Mouse (Mus musculus): Measurements from ENCODE around the gene Rem2. TPM values are rescaled to one million over a fixed set of nuclear protein-coding genes. Genes with fewer than 3 reads are reported as not detected.

Gene Rem2
- total and polyA plus RNA-seq, 2 experiments from 2014 or later, result 25.2 to 32.8 TPM

DNA sequence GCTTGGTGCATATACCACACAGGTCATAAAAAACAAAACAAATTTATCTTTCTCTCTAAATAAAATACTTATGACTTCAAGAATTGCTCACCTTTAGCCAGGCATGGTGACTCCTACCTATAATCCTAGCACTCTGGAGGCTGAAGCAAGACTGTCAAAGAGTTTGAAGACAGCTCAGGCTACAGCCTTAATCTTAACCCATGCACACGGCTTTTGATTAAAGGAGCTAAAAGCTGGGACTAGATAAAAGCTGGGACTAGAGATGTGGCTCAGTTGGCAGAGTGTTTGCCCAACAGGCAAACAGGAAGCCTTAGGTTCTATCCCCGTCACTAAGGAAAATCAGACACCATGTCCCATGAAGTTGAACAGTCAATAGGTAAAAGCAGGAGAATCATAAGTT lies 27.2 kb downstream of the Rem2 start:
- Histone ChIP-seq H3K9me3 (ENCODE audit: low read length) (no peaks in the 10 kb centered on the region; the same call in 1 of the 2 replicates), H3K4me2 (ENCODE audit: low read depth, low read length) (no peak overlapping the region), H3K4me3 (ENCODE audit: low read length) (no peak overlapping the region), H3K4me1 (ENCODE audit: insufficient read depth, low read length) (no peaks in the 10 kb centered on the region), H3K27me3 (ENCODE audit: insufficient read depth, low read length) (no peaks in the 10 kb centered on the region), H3K9ac (replicated peaks; ENCODE audit: low read length) (no peak overlapping the region), H3K27ac (no peak overlapping the region), H3K36me3 (ENCODE audit: insufficient read depth, low read length) (peaks cover 15% of the 10 kb centered on the region; the same call in 1 of the 2 replicates)
- DNase-seq (ENCODE audit: low spot score), result no peak
- no peak for ATAC-seq
- no peak for TF ChIP-seq CTCF (IDR thresholded peaks at IDR 0.05; ENCODE audit: low read depth)
- WGBS, result 76% methylated on average over 2 of the region's 2 CpGs

DNA sequence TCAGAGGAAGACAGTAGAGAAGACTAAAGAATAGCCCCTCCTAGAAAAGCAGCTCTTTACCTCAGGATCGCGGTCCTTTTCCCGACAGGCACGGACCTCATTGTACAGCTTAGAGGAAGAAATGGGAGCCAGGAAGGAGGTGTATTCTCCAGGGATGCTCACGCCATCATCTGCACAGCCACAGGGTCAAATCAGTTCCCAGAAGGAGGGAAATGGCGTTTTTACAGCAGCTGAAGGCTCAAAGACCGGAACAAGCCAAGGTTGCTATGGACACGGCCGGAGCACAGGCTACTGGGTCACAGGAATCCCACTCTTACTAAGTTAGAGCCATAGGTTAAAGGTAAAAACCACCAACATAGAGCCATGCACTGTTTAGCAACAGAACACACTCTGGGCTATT lies 33.9 kb downstream of the Rem2 start:
- no peaks in the 10 kb centered on the region for H3K27me3 ChIP-seq (ENCODE audit: insufficient read depth, low read length)
- no peak overlapping the region for H3K4me3 ChIP-seq (ENCODE audit: low read length)
- H3K4me2 ChIP-seq (ENCODE audit: low read depth, low read length), result no peak overlapping the region
- no peak for ATAC-seq
- no peaks in the 10 kb centered on the region for H3K4me1 ChIP-seq (ENCODE audit: insufficient read depth, low read length)
- 89% methylated on average over 9 of the region's 9 CpGs for WGBS
- no peak overlapping the region for H3K27ac ChIP-seq
- no peak for TF ChIP-seq CTCF (IDR thresholded peaks at IDR 0.05; ENCODE audit: low read depth)
- no peak for DNase-seq (ENCODE audit: low spot score)
- peaks cover 76% of the 10 kb centered on the region for H3K36me3 ChIP-seq (ENCODE audit: insufficient read depth, low read length)
- H3K9me3 ChIP-seq (ENCODE audit: low read length), result no peaks in the 10 kb centered on the region
- no peak overlapping the region for H3K9ac ChIP-seq (replicated peaks; ENCODE audit: low read length)

DNA sequence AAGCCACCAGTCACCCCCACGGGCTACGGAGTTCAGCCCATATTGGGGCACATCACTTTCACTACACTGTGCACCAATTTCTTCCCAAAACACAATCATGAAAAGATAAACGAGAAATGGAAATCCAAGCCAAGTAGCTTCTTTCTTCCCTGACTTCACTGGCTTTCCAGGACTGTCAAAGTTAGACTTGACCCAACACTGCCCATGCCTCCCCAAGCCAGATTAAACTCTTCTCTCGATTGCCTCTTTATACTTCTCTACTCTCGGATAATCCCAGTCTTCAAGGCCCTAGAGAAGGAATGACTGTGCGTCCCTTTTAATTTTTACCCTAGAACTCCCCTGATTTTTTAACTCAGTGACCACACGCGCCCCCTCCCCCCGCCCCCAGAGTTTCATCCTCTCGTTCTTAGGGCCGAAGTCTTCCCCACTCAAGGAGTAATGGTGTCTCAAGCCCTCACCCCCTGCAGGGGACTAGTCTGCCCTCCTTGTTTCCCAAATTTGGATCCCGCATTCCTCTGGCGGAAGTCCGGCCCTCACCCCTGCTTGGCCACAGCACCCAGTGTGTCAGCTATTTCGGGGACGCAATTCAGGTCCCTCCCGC lies 40.9 kb downstream of the Rem2 start:
- H3K9me3 ChIP-seq (ENCODE audit: low read length), result no peaks in the 10 kb centered on the region
- ATAC-seq (no peak; the same call in 1 of the 2 replicates), DNase-seq (ENCODE audit: low spot score) (no peak)
- H3K4me1 ChIP-seq (ENCODE audit: insufficient read depth, low read length), result peaks cover 9% of the 10 kb centered on the region; the same call in 1 of the 2 replicates
- H3K36me3 ChIP-seq (ENCODE audit: insufficient read depth, low read length), result peaks cover 25% of the 10 kb centered on the region
- peak overlapping the region; percentile 81 for H3K27ac ChIP-seq
- 5% methylated on average over 17 of the region's 17 CpGs for WGBS
- H3K4me2 ChIP-seq (ENCODE audit: low read depth, low read length), result peak overlapping the region; percentile 75
- TF ChIP-seq CTCF (IDR thresholded peaks at IDR 0.05; ENCODE audit: low read depth), result peak; percentile 24
- peak overlapping the region; percentile 68 for H3K4me3 ChIP-seq (ENCODE audit: low read length)
- H3K9ac ChIP-seq (replicated peaks; ENCODE audit: low read length), result peak overlapping the region; percentile 66
- H3K27me3 ChIP-seq (ENCODE audit: insufficient read depth, low read length), result no peaks in the 10 kb centered on the region

DNA sequence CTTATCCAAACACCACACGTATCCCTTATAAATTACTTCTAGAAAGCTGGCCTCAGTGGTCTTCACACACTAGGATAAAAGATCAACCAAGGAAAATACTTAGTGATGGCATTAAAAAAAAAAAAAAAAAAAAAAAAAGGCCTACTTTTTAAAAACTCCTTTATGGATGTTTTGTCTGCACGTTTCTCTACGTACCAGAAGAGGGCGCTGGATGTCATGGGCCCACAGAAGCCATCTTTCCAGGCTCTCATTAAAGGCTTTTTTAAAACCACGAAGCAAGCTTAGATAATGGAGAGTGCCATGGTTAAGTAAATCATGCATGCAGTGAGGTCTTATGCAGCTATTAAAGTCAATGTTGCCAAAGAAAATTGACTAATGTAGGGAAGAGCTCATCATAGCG lies 47.7 kb downstream of the Rem2 start:
- no peaks in the 10 kb centered on the region for H3K27me3 ChIP-seq (ENCODE audit: insufficient read depth, low read length)
- no peak overlapping the region for H3K27ac ChIP-seq
- no peaks in the 10 kb centered on the region for H3K4me1 ChIP-seq (ENCODE audit: insufficient read depth, low read length)
- no peak overlapping the region for H3K9ac ChIP-seq (replicated peaks; ENCODE audit: low read length)
- no peak for ATAC-seq
- H3K9me3 ChIP-seq (ENCODE audit: low read length), result no peaks in the 10 kb centered on the region
- no peak overlapping the region for H3K4me2 ChIP-seq (ENCODE audit: low read depth, low read length)
- TF ChIP-seq CTCF (IDR thresholded peaks at IDR 0.05; ENCODE audit: low read depth), result peak; percentile 61
- WGBS, result 26% methylated on average over 6 of the region's 6 CpGs
- no peaks in the 10 kb centered on the region for H3K36me3 ChIP-seq (ENCODE audit: insufficient read depth, low read length)
- H3K4me3 ChIP-seq (ENCODE audit: low read length), result no peak overlapping the region
- peak; percentile 50 for DNase-seq (ENCODE audit: low spot score)

DNA sequence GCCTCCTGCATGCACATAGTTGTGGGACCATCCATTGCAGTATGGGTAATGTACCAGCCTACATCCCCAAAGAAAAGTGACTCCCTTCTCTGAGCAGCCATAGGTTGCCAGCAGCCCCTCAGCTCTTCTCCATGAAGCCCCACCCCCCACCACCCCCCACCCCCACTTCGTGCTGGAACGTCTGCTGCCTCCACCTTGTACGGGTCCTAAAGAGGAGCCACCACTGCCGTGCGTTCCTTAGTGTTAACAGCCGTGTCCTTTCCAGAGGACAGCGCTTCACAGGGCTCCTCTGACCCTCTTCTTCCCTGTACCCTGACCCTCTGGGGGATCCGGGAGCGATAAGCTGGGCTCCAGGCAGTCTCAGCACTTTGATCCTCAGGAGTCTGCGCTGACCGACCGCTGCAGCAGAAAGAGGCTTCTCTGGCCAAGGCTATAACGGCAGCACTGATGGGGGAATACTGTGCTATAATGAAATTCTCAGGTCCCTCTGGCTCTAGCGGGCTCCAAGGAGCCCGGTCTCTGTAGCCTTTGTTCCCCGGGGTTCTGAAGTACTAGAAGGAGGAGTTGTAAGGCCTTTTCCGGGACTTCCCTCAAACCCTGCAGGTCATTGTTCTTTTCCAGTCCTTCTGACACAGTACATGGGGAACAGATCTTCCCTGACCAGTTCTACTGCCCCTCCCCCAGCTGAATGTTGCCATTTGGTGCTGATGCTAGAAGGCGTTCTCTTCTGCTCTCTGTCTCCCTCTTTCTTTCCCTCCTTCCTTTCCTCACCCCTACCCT lies 51.5 kb downstream of the Rem2 start:
- Histone ChIP-seq H3K36me3 (ENCODE audit: insufficient read depth, low read length) (no peaks in the 10 kb centered on the region), H3K9me3 (ENCODE audit: low read length) (no peaks in the 10 kb centered on the region), H3K4me2 (ENCODE audit: low read depth, low read length) (peak overlapping the region; percentile 72), H3K27me3 (ENCODE audit: insufficient read depth, low read length) (no peaks in the 10 kb centered on the region), H3K9ac (replicated peaks; ENCODE audit: low read length) (peak overlapping the region; percentile 65), H3K27ac (peak overlapping the region; percentile 78), H3K4me1 (ENCODE audit: insufficient read depth, low read length) (no peaks in the 10 kb centered on the region), H3K4me3 (ENCODE audit: low read length) (peak overlapping the region; percentile 43)
- peak; percentile 66 for DNase-seq (ENCODE audit: low spot score)
- 1% methylated on average over 18 of the region's 18 CpGs for WGBS
- peak; percentile 81 for ATAC-seq
- peak; percentile 35 for TF ChIP-seq CTCF (IDR thresholded peaks at IDR 0.05; ENCODE audit: low read depth)

DNA sequence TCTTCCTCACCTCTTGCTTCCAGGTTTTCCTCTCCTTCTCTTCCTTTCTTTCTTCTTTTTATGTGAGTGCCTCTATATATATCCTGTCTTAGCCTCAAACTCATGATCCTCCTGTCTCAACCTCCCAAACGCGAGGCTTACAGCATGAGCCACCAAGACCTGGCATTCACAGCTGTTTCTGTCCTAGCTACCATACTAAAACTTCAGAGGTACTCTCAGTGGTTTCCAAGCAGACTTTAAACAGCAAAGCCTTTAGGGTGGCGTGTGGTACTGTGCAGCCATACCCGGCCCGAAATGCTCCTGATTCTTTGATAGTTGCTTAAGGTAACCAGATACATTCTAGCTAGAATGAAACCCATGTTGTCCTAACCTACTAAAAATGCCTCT lies 52.1 kb downstream of the Rem2 start:
- Histone ChIP-seq H3K36me3 (ENCODE audit: insufficient read depth, low read length) (no peaks in the 10 kb centered on the region), H3K4me3 (ENCODE audit: low read length) (peak overlapping the region; percentile 43), H3K9me3 (ENCODE audit: low read length) (no peaks in the 10 kb centered on the region), H3K9ac (replicated peaks; ENCODE audit: low read length) (no peak overlapping the region), H3K27me3 (ENCODE audit: insufficient read depth, low read length) (no peaks in the 10 kb centered on the region), H3K4me1 (ENCODE audit: insufficient read depth, low read length) (no peaks in the 10 kb centered on the region), H3K27ac (peak overlapping the region; percentile 78; the same call in 1 of the 2 replicates), H3K4me2 (ENCODE audit: low read depth, low read length) (peak overlapping the region; percentile 72)
- ATAC-seq (peak; percentile 19), DNase-seq (ENCODE audit: low spot score) (no peak)
- 22% methylated on average over 5 of the region's 5 CpGs for WGBS
- TF ChIP-seq CTCF (IDR thresholded peaks at IDR 0.05; ENCODE audit: low read depth), result no peak

All from hindbrain, postnatal 0 days (tissue).